Mouse (Mus musculus) lung, postnatal 0 days (tissue): ENCODE measurements around the gene Nkain2.

ENCODE experiments used
- CTCF ChIP-seq: IDR thresholded peaks from 2 replicates; pipeline ENCODE4 v1.5.1; 2016; ENCODE audit warnings: antibody characterized with exemption, mild to moderate bottlenecking
- EP300 ChIP-seq: IDR thresholded peaks from 2 replicates; pipeline ENCODE4 v1.6.1; 2016; ENCODE audit warnings: antibody characterized with exemption, mild to moderate bottlenecking, control low read depth

DNA sequence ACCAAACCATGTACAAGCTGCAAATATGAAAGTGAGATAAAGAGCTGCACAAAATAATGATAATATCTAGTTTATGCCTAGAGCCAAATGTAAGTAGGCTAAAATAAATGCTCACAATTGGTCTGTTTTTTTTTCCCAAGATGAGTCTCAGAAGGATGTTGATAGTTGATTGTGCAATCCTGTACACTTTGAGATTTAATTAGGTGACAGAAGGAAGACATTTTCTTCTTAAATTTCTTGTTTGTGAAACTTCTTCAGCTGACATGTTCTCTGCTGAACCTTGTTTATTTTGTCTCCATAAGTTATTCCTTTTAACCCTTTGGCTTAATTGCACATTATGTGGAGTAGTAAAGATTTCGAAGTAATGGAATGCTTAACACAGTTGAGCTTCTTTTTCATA lies 379.4 kb downstream of the Nkain2 start:
- TF ChIP-seq CTCF (no peak), EP300 (no peak)
